Mouse (Mus musculus): Measurements from ENCODE around the gene Lipo4.
"Not testable (repeated sequence)": the region's sequence is repeated elsewhere in the genome, so short reads cannot be mapped to it uniquely, and the experiment has no call there.

Gene Lipo4

GRCm38 (mm10) chr19:33517680-33518079, at the start of gene Lipo4:
Lipo4 (minus strand) TSS chr19:33517780.
- no peak for DNase-seq (ENCODE audit: low spot score)

DNA sequence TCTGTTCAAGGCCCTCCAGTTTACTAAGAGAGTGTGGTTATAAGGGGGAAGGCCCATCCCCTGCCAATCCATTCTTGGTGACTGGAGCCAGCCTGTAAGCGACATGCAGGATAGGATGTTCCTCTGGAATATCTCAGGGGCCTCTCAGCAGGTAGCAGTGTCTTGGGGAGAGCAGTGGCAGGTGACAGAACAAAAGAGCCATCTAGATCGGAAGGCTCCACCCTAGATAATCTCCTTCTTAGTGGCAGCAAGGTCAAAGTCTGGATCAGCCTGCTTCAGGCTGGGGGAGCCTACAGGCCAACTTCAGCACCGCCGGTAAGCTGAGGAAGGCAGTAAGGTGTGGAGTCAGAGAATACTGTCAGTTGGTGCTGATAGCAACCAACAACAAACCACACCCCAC, 61.2 kb downstream of the Lipo4 start:
- DNase-seq (ENCODE audit: low spot score): not testable (repeated sequence)

GRCm38 (mm10) chr19:33453725-33454124, 63.9 kb downstream of the Lipo4 start:
- no peak for DNase-seq (ENCODE audit: low spot score)

All from testis, postnatal 14 days (tissue).